Mouse (Mus musculus): ENCODE data around the gene Gm45753. TPM values are rescaled to one million over a fixed set of nuclear protein-coding genes. Genes with fewer than 3 reads are reported as not detected.
"Not testable (repeated sequence)": the region's sequence is repeated elsewhere in the genome, so short reads cannot be mapped to it uniquely, and the experiment has no call there.

Gm45753 gene
- not detected in 2 replicates for total RNA-seq (2015; ENCODE audit: low replicate concordance)
- not detected in 2 replicates for total RNA-seq (2017; ENCODE audit: low replicate concordance)

GRCm38 (mm10) chr8:45308366-45308765 lies at the start of gene Gm45753:
Gene Gm45753, minus strand, starts transcription at chr8:45308466.
- ATAC-seq (replicated peaks; ENCODE audit: low FRiP score, poor library complexity, severe bottlenecking): no peak

GRCm38 (mm10) chr8:45355809-45356208 lies 47.5 kb upstream of the Gm45753 start:
- no peak for ATAC-seq (replicated peaks; ENCODE audit: low FRiP score, poor library complexity, severe bottlenecking)

- ATAC-seq (replicated peaks; ENCODE audit: low FRiP score, poor library complexity, severe bottlenecking): no peak; the same call in 1 of the 2 replicates
Measured at GRCm38 (mm10) chr8:45345031-45345430, 36.8 kb upstream of the Gm45753 start.

GRCm38 (mm10) chr8:45344298-45344697 lies 36.0 kb upstream of the Gm45753 start:
- no peak for ATAC-seq (replicated peaks; ENCODE audit: low FRiP score, poor library complexity, severe bottlenecking)

GRCm38 (mm10) chr8:45341630-45342628 lies 33.7 kb upstream of the Gm45753 start:
- no peak for ATAC-seq (replicated peaks; ENCODE audit: low FRiP score, poor library complexity, severe bottlenecking)

GRCm38 (mm10) chr8:45333493-45333892 lies 25.2 kb upstream of the Gm45753 start:
- no peak for ATAC-seq (replicated peaks; ENCODE audit: low FRiP score, poor library complexity, severe bottlenecking)

- no peak for ATAC-seq (replicated peaks; ENCODE audit: low FRiP score, poor library complexity, severe bottlenecking)
Measured at GRCm38 (mm10) chr8:45332685-45333409, 24.6 kb upstream of the Gm45753 start, which contains the start of gene Cyp4v3. Gene Cyp4v3, minus strand, starts transcription at chr8:45333216.

GRCm38 (mm10) chr8:45330856-45331255 lies 22.6 kb upstream of the Gm45753 start:
- no peak for ATAC-seq (replicated peaks; ENCODE audit: low FRiP score, poor library complexity, severe bottlenecking)

GRCm38 (mm10) chr8:45329206-45329980 lies 21.1 kb upstream of the Gm45753 start:
- no peak for ATAC-seq (replicated peaks; ENCODE audit: low FRiP score, poor library complexity, severe bottlenecking)

GRCm38 (mm10) chr8:45327076-45327475 lies 18.8 kb upstream of the Gm45753 start:
- not testable (repeated sequence) for ATAC-seq (replicated peaks; ENCODE audit: low FRiP score, poor library complexity, severe bottlenecking)

GRCm38 (mm10) chr8:45324151-45324550 lies 15.9 kb upstream of the Gm45753 start:
- ATAC-seq (replicated peaks; ENCODE audit: low FRiP score, poor library complexity, severe bottlenecking): no peak

GRCm38 (mm10) chr8:45321365-45321764 lies 13.1 kb upstream of the Gm45753 start:
- ATAC-seq (replicated peaks; ENCODE audit: low FRiP score, poor library complexity, severe bottlenecking): no peak

GRCm38 (mm10) chr8:45320930-45321329 lies 12.7 kb upstream of the Gm45753 start:
- no peak for ATAC-seq (replicated peaks; ENCODE audit: low FRiP score, poor library complexity, severe bottlenecking)

- no peak for ATAC-seq (replicated peaks; ENCODE audit: low FRiP score, poor library complexity, severe bottlenecking)
Measured at GRCm38 (mm10) chr8:45310967-45311366, 2.7 kb upstream of the Gm45753 start.

- no peak for ATAC-seq (replicated peaks; ENCODE audit: low FRiP score, poor library complexity, severe bottlenecking)
Measured at GRCm38 (mm10) chr8:45305479-45305878, 2.8 kb downstream of the Gm45753 start.

- no peak for ATAC-seq (replicated peaks; ENCODE audit: low FRiP score, poor library complexity, severe bottlenecking)
Measured at GRCm38 (mm10) chr8:45304354-45304753, 3.9 kb downstream of the Gm45753 start.

- ATAC-seq (replicated peaks; ENCODE audit: low FRiP score, poor library complexity, severe bottlenecking): no peak
Measured at GRCm38 (mm10) chr8:45302390-45302789, 5.9 kb downstream of the Gm45753 start.

GRCm38 (mm10) chr8:45295276-45295675 lies 13.0 kb downstream of the Gm45753 start:
- no peak for ATAC-seq (replicated peaks; ENCODE audit: low FRiP score, poor library complexity, severe bottlenecking)

GRCm38 (mm10) chr8:45294687-45295086 lies 13.6 kb downstream of the Gm45753 start, which contains the start of gene Klkb1:
Gene Klkb1, minus strand, starts transcription at chr8:45294859.
- ATAC-seq (replicated peaks; ENCODE audit: low FRiP score, poor library complexity, severe bottlenecking): no peak

GRCm38 (mm10) chr8:45291790-45292189 lies 16.5 kb downstream of the Gm45753 start:
- no peak for ATAC-seq (replicated peaks; ENCODE audit: low FRiP score, poor library complexity, severe bottlenecking)

Measured in erythroblast, adult 5-6 weeks (primary cell).